Mouse (Mus musculus): ENCODE data around the gene Ppp1r21. TPM values are rescaled to one million over a fixed set of nuclear protein-coding genes. Genes with fewer than 3 reads are reported as not detected.

Gene Ppp1r21
- total and polyA plus RNA-seq, 3 experiments: 21.5 to 30.4 (median 27.7) TPM

- in situ Hi-C loops (cut with MboI; ENCODE audit: low pct_ligation_motif_present, low pct_unique_long_range_greater_than_20kb, low sequenced_read_pairs) (loop anchor here (5.0 to 25.0 kb wide), 2 partner anchors 252 to 622 kb away; no protein-coding TSS in a partner anchor), dilution Hi-C loops (cut with MboI; ENCODE audit: extremely low pct_ligation_motif_present, extremely low pct_unique_long_range_greater_than_20kb, low sequenced_read_pairs) (no loop called here)
- Histone ChIP-seq H3K79me2 (replicated peaks; ENCODE audit: control insufficient read depth, extremely low read depth, insufficient read depth, poor library complexity, severe bottlenecking) (no peaks in the 10 kb centered on the region), H3K4me3 (replicated peaks in 1 of 3; ENCODE audit: low read depth in 2 of 3, low read length in 2 of 3, poor library complexity in 1 of 3) (no peak overlapping the region), H3K27me3 (replicated peaks) (no peaks in the 10 kb centered on the region), H3K27ac (ENCODE audit: insufficient read depth, low read depth) (no peak overlapping the region), H3K4me1 (ENCODE audit: control insufficient read depth in 1 of 2, insufficient read depth in 2 of 2) (peaks cover 10 to 20% of the 10 kb centered on the region in 2 experiments), H3K9ac (ENCODE audit: insufficient read depth, low read depth) (no peak overlapping the region), H3K9me3 (replicated peaks; ENCODE audit: low read length) (no peaks in the 10 kb centered on the region), H3K4me2 (ENCODE audit: insufficient read depth, low read depth, poor library complexity, severe bottlenecking) (0 out of 2 replicates have a peak overlapping the region, but pooled peaks have one; percentile 7), H3K36me3 (replicated peaks in 1 of 2; ENCODE audit: control insufficient read depth in 1 of 2, insufficient read depth in 1 of 2, low read length in 1 of 2) (no peaks in the 10 kb centered on the region)
- TF ChIP-seq ZMIZ1 (IDR thresholded peaks at IDR 0.05; ENCODE audit: low read depth, low read length): no peak
- peak; percentile 29; the same call in 1 of the 2 replicates for TF ChIP-seq MAX (IDR thresholded peaks at IDR 0.05; ENCODE audit: low read length)
- peak; percentile 62 for TF ChIP-seq EP300 (IDR thresholded peaks at IDR 0.05; ENCODE audit: low read length)
- no peak for TF ChIP-seq CTCF (conservative IDR thresholded peaks at IDR 0.05 in 1 of 2, IDR thresholded peaks at IDR 0.05 in 1 of 2; ENCODE audit: low read depth in 2 of 2, low read length in 2 of 2)
- no peak for TF ChIP-seq GABPA (IDR thresholded peaks at IDR 0.05; ENCODE audit: insufficient replicate concordance, low read depth, low read length)
- TF ChIP-seq BHLHE40 (IDR thresholded peaks at IDR 0.05; ENCODE audit: low read depth, low read length): peak; percentile 28; the same call in 1 of the 2 replicates
- peak; percentile 18; the same call in 1 of the 2 replicates for TF ChIP-seq MXI1 (IDR thresholded peaks at IDR 0.05; ENCODE audit: low read depth, low read length)
- no peak for TF ChIP-seq SIN3A (IDR thresholded peaks at IDR 0.05; ENCODE audit: low read length)
- no peak for TF ChIP-seq NRF1 (IDR thresholded peaks at IDR 0.05; ENCODE audit: low read depth, low read length)
- peak; percentile 22; the same call in 1 of the 2 replicates for TF ChIP-seq IRF4 (IDR thresholded peaks at IDR 0.05; ENCODE audit: low read depth, low read length)
- TF ChIP-seq POLR2A (IDR thresholded peaks at IDR 0.05; ENCODE audit: low read depth, low read length): 0 out of 2 replicates have a peak, but pooled peaks have one; percentile 26
- TF ChIP-seq HCFC1 (IDR thresholded peaks at IDR 0.05; ENCODE audit: low read depth, low read length): no peak
- no peak for TF ChIP-seq USF2 (conservative IDR thresholded peaks at IDR 0.05; ENCODE audit: low read depth, low read length)
- TF ChIP-seq USF1 (IDR thresholded peaks at IDR 0.05; ENCODE audit: low read depth, low read length): no peak
- TF ChIP-seq ETS1 (conservative IDR thresholded peaks at IDR 0.05; ENCODE audit: low read depth, low read length): 0 out of 2 replicates have a peak, but pooled peaks have one; percentile 6
- TF ChIP-seq CHD2 (IDR thresholded peaks at IDR 0.05; ENCODE audit: low read length): no peak
- no peak for TF ChIP-seq RAD21 (IDR thresholded peaks at IDR 0.05; ENCODE audit: low read depth, low read length)
- TF ChIP-seq ZNF384 (IDR thresholded peaks at IDR 0.05; ENCODE audit: low read depth, low read length): no peak
- 0 out of 2 replicates have a peak, but pooled peaks have one; percentile 15 for TF ChIP-seq ELF1 (IDR thresholded peaks at IDR 0.05; ENCODE audit: low read depth, low read length)
- TF ChIP-seq MAFK (IDR thresholded peaks at IDR 0.05; ENCODE audit: insufficient replicate concordance, low read length): no peak
- DNase-seq (ENCODE audit: extremely low read depth): peak; percentile 84
Observed at GRCm38 (mm10) chr17:88508846-88509508, 20.9 kb upstream of the Ppp1r21 start.

GRCm38 (mm10) chr17:88509999-88510398, 19.9 kb upstream of the Ppp1r21 start:
- Histone ChIP-seq H3K27ac (ENCODE audit: insufficient read depth, low read depth) (no peak overlapping the region), H3K36me3 (replicated peaks in 1 of 2; ENCODE audit: control insufficient read depth in 1 of 2, insufficient read depth in 1 of 2, low read length in 1 of 2) (no peaks in the 10 kb centered on the region), H3K4me3 (replicated peaks in 1 of 3; ENCODE audit: low read depth in 2 of 3, low read length in 2 of 3, poor library complexity in 1 of 3) (no peak overlapping the region), H3K9me3 (replicated peaks; ENCODE audit: low read length) (no peaks in the 10 kb centered on the region), H3K9ac (ENCODE audit: insufficient read depth, low read depth) (no peak overlapping the region), H3K4me2 (ENCODE audit: insufficient read depth, low read depth, poor library complexity, severe bottlenecking) (no peak overlapping the region), H3K27me3 (replicated peaks) (no peaks in the 10 kb centered on the region), H3K79me2 (replicated peaks; ENCODE audit: control insufficient read depth, extremely low read depth, insufficient read depth, poor library complexity, severe bottlenecking) (no peaks in the 10 kb centered on the region), H3K4me1 (ENCODE audit: control insufficient read depth in 1 of 2, insufficient read depth in 2 of 2) (peaks cover 10 to 20% of the 10 kb centered on the region in 2 experiments)
- no peak for DNase-seq (ENCODE audit: extremely low read depth)
- dilution Hi-C loops (cut with MboI; ENCODE audit: extremely low pct_ligation_motif_present, extremely low pct_unique_long_range_greater_than_20kb, low sequenced_read_pairs) (no loop called here), in situ Hi-C loops (cut with MboI; ENCODE audit: low pct_ligation_motif_present, low pct_unique_long_range_greater_than_20kb, low sequenced_read_pairs) (loop anchor here (5.0 to 25.0 kb wide), 2 partner anchors 253 to 623 kb away; no protein-coding TSS in a partner anchor)
- TF ChIP-seq UBTF (IDR thresholded peaks at IDR 0.05; ENCODE audit: low read depth, low read length) (no peak), NRF1 (IDR thresholded peaks at IDR 0.05; ENCODE audit: low read depth, low read length) (no peak), CTCF (conservative IDR thresholded peaks at IDR 0.05 in 1 of 2, IDR thresholded peaks at IDR 0.05 in 1 of 2; ENCODE audit: low read depth in 2 of 2, low read length in 2 of 2) (no peak), GABPA (IDR thresholded peaks at IDR 0.05; ENCODE audit: insufficient replicate concordance, low read depth, low read length) (no peak), TCF12 (IDR thresholded peaks at IDR 0.05; ENCODE audit: low read depth, low read length) (no peak), NELFE (IDR thresholded peaks at IDR 0.05; ENCODE audit: low read depth, low read length) (no peak), MEF2A (IDR thresholded peaks at IDR 0.05; ENCODE audit: borderline replicate concordance, low read depth, low read length) (no peak), KAT2A (IDR thresholded peaks at IDR 0.05; ENCODE audit: insufficient replicate concordance, low read length) (no peak), JUN (IDR thresholded peaks at IDR 0.05; ENCODE audit: insufficient read depth, low read depth, low read length) (no peak), IRF4 (IDR thresholded peaks at IDR 0.05; ENCODE audit: low read depth, low read length) (no peak), RCOR1 (conservative IDR thresholded peaks at IDR 0.05; ENCODE audit: low read depth, low read length) (no peak), PAX5 (IDR thresholded peaks at IDR 0.05; ENCODE audit: low read length) (no peak), ZMIZ1 (IDR thresholded peaks at IDR 0.05; ENCODE audit: low read depth, low read length) (no peak), BHLHE40 (IDR thresholded peaks at IDR 0.05; ENCODE audit: low read depth, low read length) (no peak), EP300 (IDR thresholded peaks at IDR 0.05; ENCODE audit: low read length) (no peak)

Measured in CH12.LX (cell line).